Mouse (Mus musculus) Patski (cell line): ENCODE measurements at regions not wholly inside any gene's neighbourhood (a gene's known extent, or its start where the extent isn't known, plus 50 kb on each side); places are given as distances from the start of the nearest gene placed in this dataset.

Experiments used
- ATAC-seq: fragments of 100-300 bp; one replicate; pipeline ENCODE4 v1.8.0; 2021
- CTCF ChIA-PET: fragments of 350-600 bp; sonication (Branson Sonifier 250); formaldehyde crosslinking; loops from one replicate; lab custom pipeline; 2022; ENCODE audit warnings: inconsistent platforms; lab: Charles Lee
- POLR2A ChIA-PET: fragments of 350-600 bp; sonication (Branson Sonifier 250); formaldehyde crosslinking; loops from one replicate; lab custom pipeline; 2022; ENCODE audit warnings: antibody characterized with exemption, inconsistent platforms; lab: Charles Lee
- DNase-seq: peaks from one replicate; pipeline ENCODE4 v3.0.0-alpha.2; 2011; ENCODE audit warnings: low read depth, low spot score
- H3K27me3 ChIP-seq: fragments of 371-371 bp; one replicate; pipeline ENCODE4 v1.5.1; 2021
- CTCF ChIP-seq: fragments of 100-300 bp; IDR thresholded peaks from one replicate; pipeline ENCODE4 v1.5.1; 2021
- in situ Hi-C: fragments of 300-500 bp; cut with MboI; formaldehyde crosslinking; loops from 3 replicates; pipeline ENCODE4 v1.11.1; 2018; ENCODE audit warnings: low pct_unique_long_range_greater_than_20kb, mixed read lengths

DNA sequence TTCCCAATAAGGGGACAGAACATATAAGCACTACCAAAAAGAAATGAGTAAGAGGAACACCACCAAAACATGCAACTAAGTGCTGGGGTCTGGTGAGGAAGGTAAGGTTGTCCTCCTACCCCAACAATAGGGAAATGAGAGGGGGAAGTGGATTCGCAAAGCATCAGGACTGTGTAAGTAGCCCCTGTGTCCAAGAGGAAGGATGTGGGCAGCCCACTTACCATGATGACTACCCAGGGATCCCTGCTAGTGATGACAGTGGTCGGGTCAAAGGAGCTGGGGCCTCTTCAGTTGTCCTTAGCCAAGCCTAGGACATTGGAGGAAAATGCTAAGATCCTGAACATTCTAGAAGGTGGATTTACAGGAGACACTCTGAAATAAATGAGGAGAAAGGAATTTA, 109.1 kb upstream of the Gls start:
- no peak for TF ChIP-seq CTCF
- POLR2A ChIA-PET: no interaction called here
- in situ Hi-C loops: no loop called here
- H3K27me3 ChIP-seq: peaks cover 6% of the 10 kb centered on the region
- DNase-seq: no peak
- no peak for ATAC-seq
- CTCF ChIA-PET: no interaction called here

DNA sequence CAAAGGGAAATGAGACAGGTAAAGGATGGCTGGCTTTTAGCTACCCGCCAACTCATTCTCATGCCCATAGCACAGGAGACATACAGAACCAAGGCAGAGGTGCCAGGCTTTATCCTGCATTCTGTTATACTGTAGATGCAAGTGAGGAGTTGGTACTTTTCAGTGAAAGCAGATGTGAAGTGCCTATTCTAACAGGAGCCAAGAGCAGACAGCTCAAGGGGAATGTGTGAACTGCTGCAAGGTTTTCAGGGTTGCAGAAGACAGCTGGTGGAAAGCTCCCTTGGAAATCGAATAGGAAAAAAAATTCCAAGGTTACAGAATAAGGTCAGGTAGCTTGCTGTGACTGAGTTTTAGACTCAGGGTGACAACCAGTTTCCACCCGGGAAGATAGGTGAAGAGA, 105.7 kb upstream of the Gls start:
- ATAC-seq (no peak), DNase-seq (no peak)
- no peak for TF ChIP-seq CTCF
- peaks cover 23% of the 10 kb centered on the region for H3K27me3 ChIP-seq
- ChIA-PET POLR2A (no interaction called here), CTCF (no interaction called here)
- in situ Hi-C loops: no loop called here

DNA sequence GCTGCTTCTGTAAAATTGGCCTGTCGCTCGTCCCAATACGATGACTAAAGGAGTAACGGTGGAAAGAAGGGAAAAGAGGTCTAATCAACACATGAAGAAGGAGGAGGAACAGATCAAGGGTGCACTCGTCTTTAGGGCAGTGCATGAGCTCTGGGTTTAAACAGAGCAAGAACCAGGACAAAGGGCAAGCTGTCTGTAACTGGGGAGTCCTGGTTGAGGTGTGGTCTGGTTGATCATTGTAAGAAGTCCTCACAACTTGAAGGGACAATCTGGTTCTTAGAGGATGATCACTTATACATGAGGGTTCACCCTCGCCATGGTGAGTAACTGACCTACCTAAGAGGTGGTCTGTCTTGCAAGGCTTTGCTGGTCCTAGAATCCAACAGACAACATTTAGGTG, 105.2 kb upstream of the Gls start:
- CTCF ChIA-PET: no interaction called here
- POLR2A ChIA-PET: no interaction called here
- peaks cover 23% of the 10 kb centered on the region for H3K27me3 ChIP-seq
- no peak for ATAC-seq
- in situ Hi-C loops: no loop called here
- TF ChIP-seq CTCF: no peak
- DNase-seq: no peak

DNA sequence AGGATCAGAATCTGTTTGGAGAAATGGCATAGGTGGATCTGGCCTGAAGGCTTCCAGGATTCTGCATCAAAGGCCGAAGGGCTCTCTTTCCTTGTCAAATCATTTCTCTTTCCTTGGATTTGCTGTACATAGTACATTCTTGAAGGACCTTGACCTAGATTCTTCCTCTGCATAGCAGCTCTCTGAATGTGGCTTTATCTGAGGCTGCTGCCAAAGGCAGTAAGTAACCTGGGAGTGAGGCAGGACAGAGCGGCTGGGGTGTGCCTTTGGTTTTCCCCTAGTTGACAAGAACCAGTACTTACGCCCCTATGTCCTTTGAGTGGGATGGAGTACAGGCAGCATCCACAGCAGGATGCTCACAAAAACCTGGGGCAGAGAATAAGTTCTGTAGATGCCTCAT, 103.7 kb upstream of the Gls start:
- CTCF ChIA-PET: no interaction called here
- in situ Hi-C loops: no loop called here
- peaks cover 25% of the 10 kb centered on the region for H3K27me3 ChIP-seq
- no peak for DNase-seq
- no peak for ATAC-seq
- POLR2A ChIA-PET: no interaction called here
- TF ChIP-seq CTCF: no peak

DNA sequence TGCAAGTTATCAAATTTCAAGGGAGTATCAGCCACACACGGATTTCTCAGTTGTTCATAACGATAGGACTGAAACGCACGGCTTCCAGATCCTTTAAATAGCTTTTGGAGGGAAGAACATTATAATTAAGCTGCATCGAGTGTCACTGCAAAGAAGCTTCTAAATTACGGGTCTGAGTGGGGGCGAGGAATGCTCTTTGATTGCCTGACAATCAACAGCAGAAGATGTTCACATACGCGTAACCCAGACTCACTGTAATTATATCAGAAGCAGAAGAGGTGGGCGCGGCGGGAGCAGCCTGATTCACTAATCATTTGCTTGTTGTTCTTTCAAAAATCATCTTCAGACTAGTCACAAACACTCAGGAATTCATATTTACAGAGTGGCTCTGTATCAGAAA, 99.0 kb upstream of the Gls start:
- no peak for ATAC-seq
- ChIA-PET POLR2A (no interaction called here), CTCF (no interaction called here)
- peaks cover 26% of the 10 kb centered on the region for H3K27me3 ChIP-seq
- in situ Hi-C loops: no loop called here
- DNase-seq: no peak
- TF ChIP-seq CTCF: no peak

DNA sequence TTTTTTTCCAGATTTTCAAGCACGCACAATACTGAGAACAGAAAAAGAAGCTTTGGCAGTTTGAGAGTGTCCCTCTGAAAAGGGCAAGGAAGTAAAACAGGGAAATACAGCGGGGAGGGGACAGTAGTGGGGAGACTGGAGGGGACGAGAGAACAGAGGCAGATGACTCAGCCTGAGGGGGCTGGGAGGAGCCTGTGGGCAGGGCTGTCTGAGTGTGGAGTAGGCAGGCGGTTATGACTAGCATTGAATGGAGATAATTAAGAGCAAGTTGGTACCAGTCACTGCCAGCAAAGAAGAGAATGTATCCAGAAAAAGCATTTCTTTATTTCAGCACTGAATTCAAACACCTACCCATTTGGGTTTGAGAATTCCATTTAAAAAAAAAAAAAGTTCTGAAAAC, 98.4 kb upstream of the Gls start:
- ChIA-PET CTCF (no interaction called here), POLR2A (no interaction called here)
- DNase-seq: no peak
- in situ Hi-C loops: no loop called here
- no peak for ATAC-seq
- peaks cover 21% of the 10 kb centered on the region for H3K27me3 ChIP-seq
- no peak for TF ChIP-seq CTCF

DNA sequence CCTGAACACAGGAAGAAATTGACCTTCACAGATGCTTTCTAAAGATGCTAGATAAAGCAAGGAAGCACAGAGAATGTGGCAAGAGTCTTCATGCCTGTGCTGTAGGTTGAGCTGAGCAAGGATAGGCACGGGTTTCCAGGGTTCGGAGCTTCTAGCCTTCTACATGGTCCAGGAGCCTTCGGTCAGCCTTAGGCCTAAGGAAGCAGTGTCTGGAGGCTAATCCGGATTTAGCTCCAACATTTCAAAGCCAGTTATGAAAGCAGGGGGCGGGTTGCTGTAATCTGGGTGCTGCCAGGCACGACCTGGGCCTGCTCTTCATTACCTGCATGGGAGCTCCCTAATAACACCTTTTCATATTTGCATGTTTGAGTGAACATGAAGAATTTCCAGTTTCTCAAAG, 97.5 kb upstream of the Gls start:
- ChIA-PET CTCF (no interaction called here), POLR2A (no interaction called here)
- ATAC-seq (no peak), DNase-seq (no peak)
- no peak for TF ChIP-seq CTCF
- H3K27me3 ChIP-seq: peaks cover 17% of the 10 kb centered on the region
- in situ Hi-C loops: no loop called here

DNA sequence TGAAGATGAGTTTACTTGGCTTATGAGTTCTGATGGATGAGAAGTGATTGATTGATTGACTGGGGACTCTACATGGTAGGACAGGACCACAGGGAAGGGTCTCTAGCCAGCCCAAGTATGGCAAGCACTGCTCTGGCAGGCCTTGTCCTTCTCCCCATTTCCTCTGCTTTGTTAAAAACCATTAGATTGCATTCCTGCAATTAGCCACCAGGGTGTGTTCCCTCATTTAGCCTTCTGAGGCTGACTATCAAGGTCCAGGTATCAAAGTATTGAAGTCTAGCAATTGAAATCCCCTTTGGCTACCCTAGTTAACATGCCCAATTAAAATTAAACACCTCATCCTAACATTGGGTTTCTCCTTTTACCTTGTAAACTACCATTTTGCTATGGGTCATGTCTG, 95.5 kb upstream of the Gls start:
- TF ChIP-seq CTCF: peak; percentile 38
- CTCF ChIA-PET: no interaction called here
- POLR2A ChIA-PET: no interaction called here
- in situ Hi-C loops: no loop called here
- ATAC-seq (no peak), DNase-seq (no peak)
- peaks cover 7% of the 10 kb centered on the region for H3K27me3 ChIP-seq

DNA sequence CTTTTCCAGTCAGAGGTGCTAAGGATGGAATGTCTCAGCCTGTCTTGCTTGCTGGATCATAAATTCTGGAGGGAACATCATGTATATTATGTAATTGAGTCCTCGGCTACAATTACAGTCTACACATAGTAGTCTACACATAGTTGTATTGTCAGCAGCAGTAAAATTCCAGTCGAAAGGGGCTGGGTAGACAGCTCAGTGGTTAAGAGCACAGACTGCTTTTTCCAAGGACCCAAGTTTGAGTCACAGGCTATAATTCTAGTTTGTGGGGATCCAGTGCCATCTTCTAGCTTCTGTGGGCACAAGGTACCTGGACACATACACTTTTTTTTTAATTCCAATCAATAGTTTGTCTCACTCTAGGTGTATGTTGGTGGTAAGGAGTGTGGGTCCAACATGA, 91.3 kb upstream of the Gls start:
- ChIA-PET POLR2A (no interaction called here), CTCF (interaction anchor here (1.3 kb wide), 1 partner anchor 16 kb away, joined by 5 read pairs; no protein-coding TSS in a partner anchor)
- in situ Hi-C loops: no loop called here
- DNase-seq (no peak), ATAC-seq (no peak)
- H3K27me3 ChIP-seq: peaks cover 11% of the 10 kb centered on the region
- no peak for TF ChIP-seq CTCF

DNA sequence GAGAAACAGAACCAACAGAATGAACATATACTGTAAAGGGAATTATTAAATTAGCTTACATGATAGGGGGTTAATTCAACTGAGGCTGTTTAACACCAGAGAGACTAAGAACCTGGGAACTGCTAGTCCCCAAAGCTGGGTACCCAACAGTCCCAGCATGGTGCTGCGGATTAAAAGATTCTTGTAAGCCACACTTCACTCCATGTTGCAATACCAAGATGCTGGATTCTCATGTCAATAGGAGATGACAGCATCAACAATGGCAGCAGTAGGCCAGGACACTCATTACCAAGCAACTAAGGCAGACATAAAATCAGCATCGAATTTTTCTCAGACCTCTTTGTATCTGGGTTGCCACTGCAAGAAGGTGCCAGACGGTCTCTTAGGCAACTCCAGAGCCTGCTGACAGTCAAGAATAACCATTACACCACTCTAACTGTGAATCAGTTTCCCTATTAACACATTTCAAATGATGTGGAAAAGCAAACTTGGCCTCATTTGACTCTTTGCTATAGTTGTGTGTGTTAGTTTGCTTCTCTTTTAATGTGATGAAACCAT, 79.1 kb upstream of the Gls start:
- H3K27me3 ChIP-seq: no peaks in the 10 kb centered on the region
- in situ Hi-C loops: no loop called here
- ChIA-PET POLR2A (interaction anchor here (0.6 kb wide), 1 partner anchor 19 kb away, joined by 3 read pairs; no protein-coding TSS in a partner anchor), CTCF (no interaction called here)
- DNase-seq: no peak
- TF ChIP-seq CTCF: no peak
- no peak for ATAC-seq

DNA sequence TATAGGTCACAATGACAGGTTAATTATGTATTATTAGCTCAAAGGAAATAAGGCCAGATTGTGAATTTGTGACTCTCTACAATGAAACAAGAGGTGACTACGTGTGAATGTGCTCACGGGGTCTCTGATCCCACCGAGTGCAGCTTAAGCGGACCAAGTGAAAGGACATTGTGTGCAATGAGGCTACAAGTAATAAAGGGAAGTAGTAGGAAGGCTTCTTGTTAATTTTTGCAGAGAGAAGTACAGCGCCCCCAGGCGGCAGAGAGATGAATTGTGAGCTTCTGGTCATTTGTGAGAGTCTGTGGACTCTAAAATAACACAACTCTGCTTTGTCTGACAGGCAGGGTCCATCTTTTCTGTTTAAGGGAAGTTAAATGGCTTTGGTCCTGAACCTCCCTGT, 73.9 kb upstream of the Gls start:
- in situ Hi-C loops: loop anchor here (10.0 kb wide), 1 partner anchor 318 kb away; no protein-coding TSS in a partner anchor
- CTCF ChIA-PET: interaction anchor here (0.6 to 1.7 kb wide), 9 partner anchors 10 to 324 kb away, joined by 3 to 5 read pairs (median 4); no protein-coding TSS in a partner anchor
- DNase-seq (no peak), ATAC-seq (no peak)
- POLR2A ChIA-PET: no interaction called here
- TF ChIP-seq CTCF: peak; percentile 80
- no peaks in the 10 kb centered on the region for H3K27me3 ChIP-seq
